ENCODE assay signal across 8 mouse cellular contexts in the genomic region with DNA sequence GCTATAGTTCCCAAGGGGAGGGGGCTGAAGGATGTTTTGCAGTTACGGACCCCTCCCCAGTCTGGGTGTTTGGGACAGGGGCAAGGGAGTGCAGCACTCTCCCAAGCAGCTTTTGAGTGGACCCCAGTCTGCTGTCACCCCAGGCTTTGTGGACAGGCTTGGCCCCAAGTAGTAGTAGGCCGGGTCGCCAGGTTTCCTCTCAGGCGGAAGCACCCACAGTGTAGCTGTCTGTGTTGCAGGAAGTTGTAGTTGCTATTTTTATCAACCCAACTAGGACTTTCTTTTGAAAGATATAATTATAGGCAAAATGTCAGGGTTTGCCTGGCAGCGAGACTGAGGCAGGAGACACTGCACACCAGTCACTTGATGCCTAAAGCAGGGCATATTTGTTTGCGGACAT. TPM values are rescaled to one million over a fixed set of nuclear protein-coding genes. Genes with fewer than 3 reads are reported as not detected.
DNase-seq lines count a peak whose midpoint lies in the region; ATAC-seq and TF ChIP-seq lines count a peak whose summit lies in the region.

No protein-coding gene starts in this region.

- no peak overlapping the region for H3K4me3 ChIP-seq in lung, postnatal 0 days (ENCODE audit: low read depth, low read length)
- no peak overlapping the region for H3K4me3 ChIP-seq in forebrain, embryonic 12.5 days (replicated peaks)
- no peak overlapping the region for H3K4me3 ChIP-seq in liver, embryonic 14.5 days (ENCODE audit: insufficient read depth in 1 of 2, low read depth in 2 of 2, low read length in 2 of 2)
- no peak overlapping the region for H3K4me3 ChIP-seq in thymus, adult 2 months (ENCODE audit: control insufficient read depth, insufficient read depth, low read length)

- peak overlapping the region; percentile 86 for H3K27ac ChIP-seq in lung, postnatal 0 days (ENCODE audit: low read length)
- peak overlapping the region; percentile 82 for H3K27ac ChIP-seq in forebrain, embryonic 12.5 days
- no peak overlapping the region for H3K27ac ChIP-seq in liver, embryonic 14.5 days
- H3K27ac ChIP-seq in thymus, adult 2 months (ENCODE audit: control insufficient read depth, insufficient read depth, low read length): no peak overlapping the region

- DNase-seq in lung, postnatal 0 days (ENCODE audit: low spot score): peak; percentile 4
- no peak for DNase-seq in lung, adult 18-20 months
- no peak for DNase-seq in liver, embryonic 14.5 days (ENCODE audit: low read depth in 3 of 3, low spot score in 3 of 3)
- peak; percentile 39 for DNase-seq in thymus, adult 2 months
- no peak for DNase-seq in right cerebral cortex, postnatal 36 days (ENCODE audit: low spot score in 2 of 2)
- no peak for DNase-seq in ovary, postnatal 14 days (ENCODE audit: low spot score)

- no peak overlapping the region for H3K9ac ChIP-seq in lung, postnatal 0 days (replicated peaks; ENCODE audit: low read depth)
- 0 out of 2 replicates have a peak overlapping the region, but pooled peaks have one; percentile 5 for H3K9ac ChIP-seq in forebrain, embryonic 12.5 days
- H3K9ac ChIP-seq in liver, embryonic 14.5 days (replicated peaks): 0 out of 2 replicates have a peak overlapping the region, but pooled peaks have one; percentile 3

- ATAC-seq in lung, postnatal 0 days: no peak
- ATAC-seq in forebrain, embryonic 12.5 days (ENCODE audit: low FRiP score): 0 out of 2 replicates have a peak, but pooled peaks have one; percentile 12
- ATAC-seq in liver, embryonic 14.5 days (ENCODE audit: insufficient read depth): no peak
- no peak for ATAC-seq in frontal cortex, adult (ENCODE audit: low TSS enrichment)

- H3K27me3 ChIP-seq in lung, postnatal 0 days (replicated peaks; ENCODE audit: insufficient read depth, low read length): no peaks in the 10 kb centered on the region
- H3K27me3 ChIP-seq in forebrain, embryonic 12.5 days: no peaks in the 10 kb centered on the region
- H3K27me3 ChIP-seq in liver, embryonic 14.5 days (ENCODE audit: control insufficient read depth, insufficient read depth, low read length): no peaks in the 10 kb centered on the region
- H3K27me3 ChIP-seq in thymus, adult 2 months (ENCODE audit: control insufficient read depth, insufficient read depth, low read length): no peaks in the 10 kb centered on the region

- peaks cover 22% of the 10 kb centered on the region; the same call in 1 of the 2 replicates for H3K4me1 ChIP-seq in lung, postnatal 0 days (ENCODE audit: insufficient read depth, low read depth, low read length)
- H3K4me1 ChIP-seq in forebrain, embryonic 12.5 days: peaks cover 57% of the 10 kb centered on the region
- peaks cover 0 to 26% of the 10 kb centered on the region in 2 experiments; a peak in 2 of 4 replicates for H3K4me1 ChIP-seq in liver, embryonic 14.5 days (replicated peaks; ENCODE audit: control insufficient read depth in 2 of 2, insufficient read depth in 2 of 2, low read length in 1 of 2)
- H3K4me1 ChIP-seq in thymus, adult 2 months (replicated peaks; ENCODE audit: control insufficient read depth, insufficient read depth, low read length): peaks cover 41% of the 10 kb centered on the region

- TF ChIP-seq POLR2A in thymus, adult 2 months (IDR thresholded peaks at IDR 0.05; ENCODE audit: control insufficient read depth, extremely low read depth, insufficient read depth, low read length, poor library complexity): no peak

- TF ChIP-seq EP300 in lung, postnatal 0 days (IDR thresholded peaks at IDR 0.05): no peak
- no peak for TF ChIP-seq EP300 in liver, embryonic 14.5 days (IDR thresholded peaks at IDR 0.05; ENCODE audit: low read depth)

- no peak overlapping the region for H3K4me2 ChIP-seq in lung, postnatal 0 days (replicated peaks; ENCODE audit: low read depth, low read length)
- H3K4me2 ChIP-seq in forebrain, embryonic 12.5 days: peak overlapping the region; percentile 19
- no peak overlapping the region for H3K4me2 ChIP-seq in liver, embryonic 14.5 days (ENCODE audit: low read depth)

- H3K9me3 ChIP-seq in lung, postnatal 0 days (ENCODE audit: low read length): no peaks in the 10 kb centered on the region
- H3K9me3 ChIP-seq in forebrain, embryonic 12.5 days: no peaks in the 10 kb centered on the region
- H3K9me3 ChIP-seq in liver, embryonic 14.5 days (ENCODE audit: control insufficient read depth, low read length): no peaks in the 10 kb centered on the region

- H3K36me3 ChIP-seq in lung, postnatal 0 days (ENCODE audit: insufficient read depth, low read length): no peaks in the 10 kb centered on the region
- H3K36me3 ChIP-seq in forebrain, embryonic 12.5 days (replicated peaks): peaks cover 9% of the 10 kb centered on the region
- H3K36me3 ChIP-seq in liver, embryonic 14.5 days (replicated peaks; ENCODE audit: control insufficient read depth, insufficient read depth, low read depth): no peaks in the 10 kb centered on the region; the same call in 1 of the 2 replicates
- no peaks in the 10 kb centered on the region for H3K36me3 ChIP-seq in thymus, adult 2 months (ENCODE audit: control insufficient read depth, insufficient read depth, low read length)

- TF ChIP-seq CTCF in lung, postnatal 0 days (IDR thresholded peaks at IDR 0.05): no peak
- TF ChIP-seq CTCF in liver, embryonic 14.5 days (IDR thresholded peaks at IDR 0.05; ENCODE audit: low read depth): no peak
- no peak for TF ChIP-seq CTCF in thymus, adult 2 months (IDR thresholded peaks at IDR 0.05; ENCODE audit: borderline replicate concordance, control insufficient read depth, extremely low read depth, insufficient read depth, low read length, poor library complexity)

- whole genome bisulfite sequencing in lung, postnatal 0 days: 34% methylated on average over 6 of the region's 6 CpGs
- WGBS in forebrain, embryonic 12.5 days: 65% methylated on average over 6 of the region's 6 CpGs
- WGBS in liver, embryonic 14.5 days (ENCODE audit: insufficient replicate concordance): 48% methylated on average over 6 of the region's 6 CpGs
- WGBS in thymus, adult 2 months: 16% methylated on average over 6 of the region's 6 CpGs

RNA-seq across cellular contexts. Expression of a gene that starts 6.9 kb away (rescaled TPM):
- polyA plus RNA-seq in lung, postnatal 0 days (2015; fragmentation: Nextera tagmentation; extraction: Ambion mirVana): 13.9 and 17.7 TPM in 2 replicates
- polyA plus RNA-seq in forebrain, embryonic 12.5 days (2016; fragmentation: Nextera tagmentation; extraction: Ambion mirVana): 24.8 and 25.6 TPM in 2 replicates
- polyA plus RNA-seq in liver, embryonic 14.5 days (2012; rRNA removed): 7.6 and 7.9 TPM in 2 replicates
- polyA plus RNA-seq in liver, embryonic 14.5 days (2014; fragmentation: Nextera tagmentation; extraction: Ambion mirVana): 8.9 and 9.5 TPM in 2 replicates
- 24.5 and 29.7 TPM in 2 replicates for polyA plus RNA-seq in thymus, adult 2 months (2012; rRNA removed)

Comparison
In these comparisons a context has a peak if more than half of its experiments do, and no peak if none do; other contexts are left out.
1. DNase-seq: peak in lung, postnatal 0 days (single experiment) and thymus, adult 2 months (single experiment); none in lung, adult 18-20 months (0 of 2), liver, embryonic 14.5 days (0 of 3), right cerebral cortex, postnatal 36 days (0 of 2) and ovary, postnatal 14 days (single experiment).
2. H3K27ac ChIP-seq: peak in lung, postnatal 0 days (single experiment) and forebrain, embryonic 12.5 days (single experiment); none in liver, embryonic 14.5 days (single experiment) and thymus, adult 2 months (single experiment).